Mouse (Mus musculus) CH12.LX (cell line): ENCODE measurements around the gene Cd5. TPM values are rescaled to one million over a fixed set of nuclear protein-coding genes. Genes with fewer than 3 reads are reported as not detected.

Experiments used
- DNase-seq: peaks from one replicate; pipeline ENCODE4 v3.0.0-alpha.2; 2013; ENCODE audit errors: extremely low read depth
- H3K27ac ChIP-seq: 2 replicates; pipeline ENCODE4 v1.5.1; 2012; ENCODE audit warnings: low read depth, mild to moderate bottlenecking, control low read depth, moderate library complexity; ENCODE audit not compliant: insufficient read depth
- H3K27me3 ChIP-seq: replicated peaks from 2 replicates; pipeline ENCODE3; 2012; ENCODE audit warnings: inconsistent platforms
- H3K36me3 ChIP-seq, 2 experiments: replicated peaks in 1 of 2; 2 replicates each; pipeline versions ENCODE3 to v1.6.1; 2012; ENCODE audit warnings: inconsistent platforms in 1 of 2, low read length in 1 of 2, mild to moderate bottlenecking in 1 of 2, mixed read lengths in 1 of 2, moderate library complexity in 1 of 2; ENCODE audit not compliant: control insufficient read depth in 1 of 2, insufficient read depth in 1 of 2
- H3K4me1 ChIP-seq, 2 experiments: 2 replicates each; pipeline ENCODE4 v1.6.1; 2012; ENCODE audit warnings: inconsistent platforms in 1 of 2, moderate library complexity in 1 of 2; ENCODE audit not compliant: insufficient read depth in 2 of 2, control insufficient read depth in 1 of 2
- H3K4me2 ChIP-seq: 2 replicates; pipeline ENCODE4 v1.6.1; 2012; ENCODE audit warnings: low read depth, mild to moderate bottlenecking, control low read depth; ENCODE audit not compliant: poor library complexity, insufficient read depth, severe bottlenecking
- H3K4me3 ChIP-seq, 3 experiments: fragments of 150-350 bp in 1 of 3; sonication (generic) in 1 of 3; replicated peaks in 1 of 3; 2 replicates each; pipeline versions ENCODE3 to v1.5.1; 2011 to 2012; ENCODE audit warnings: low read depth in 2 of 3, low read length in 2 of 3, mild to moderate bottlenecking in 2 of 3, moderate library complexity in 2 of 3, control low read depth in 1 of 3, improper control_type of control experiment in 1 of 3, inconsistent platforms in 1 of 3, mixed read lengths in 1 of 3; ENCODE audit not compliant: poor library complexity in 1 of 3
- H3K79me2 ChIP-seq: replicated peaks from 2 replicates; pipeline ENCODE4 v1.6.1; 2012; ENCODE audit warnings: mild to moderate bottlenecking, moderate library complexity; ENCODE audit not compliant: control insufficient read depth, poor library complexity, insufficient read depth, severe bottlenecking; ENCODE audit errors: extremely low read depth
- H3K9ac ChIP-seq: 2 replicates; pipeline ENCODE4 v1.6.1; 2012; ENCODE audit warnings: low read depth, mild to moderate bottlenecking, control low read depth, moderate library complexity; ENCODE audit not compliant: insufficient read depth
- H3K9me3 ChIP-seq: replicated peaks from 2 replicates; pipeline ENCODE3; 2012; ENCODE audit warnings: low read length, inconsistent platforms, mixed read lengths
- HCFC1 ChIP-seq: IDR thresholded peaks from 2 replicates; pipeline ENCODE4 v1.6.1; 2012; ENCODE audit warnings: low read depth, mild to moderate bottlenecking, inconsistent platforms, low read length, improper control_type of control experiment
- KAT2A ChIP-seq: IDR thresholded peaks from 2 replicates; pipeline ENCODE4 v1.6.1; 2012; ENCODE audit warnings: low read length, improper control_type of control experiment, inconsistent platforms; ENCODE audit not compliant: insufficient replicate concordance
- MAX ChIP-seq: IDR thresholded peaks from 2 replicates; pipeline ENCODE4 v1.6.1; 2011; ENCODE audit warnings: low read length, improper control_type of control experiment
- PAX5 ChIP-seq: IDR thresholded peaks from 2 replicates; pipeline ENCODE4 v1.6.1; 2012; ENCODE audit warnings: low read length, inconsistent platforms, mixed read lengths
- POLR2A ChIP-seq: IDR thresholded peaks from 2 replicates; pipeline ENCODE4 v1.6.1; 2011; ENCODE audit warnings: low read depth, mild to moderate bottlenecking, improper control_type of control experiment, low read length
- RAD21 ChIP-seq: IDR thresholded peaks from 2 replicates; pipeline ENCODE4 v1.6.1; 2011; ENCODE audit warnings: low read depth, mild to moderate bottlenecking, low read length, improper control_type of control experiment, moderate library complexity
- SIN3A ChIP-seq: IDR thresholded peaks from 2 replicates; pipeline ENCODE4 v1.6.1; 2012; ENCODE audit warnings: low read length, improper control_type of control experiment, inconsistent platforms
- TBP ChIP-seq: conservative IDR thresholded peaks from 2 replicates; pipeline ENCODE4 v1.6.1; 2011; ENCODE audit warnings: low read depth, low read length, improper control_type of control experiment
- TCF12 ChIP-seq: IDR thresholded peaks from 2 replicates; pipeline ENCODE4 v1.6.1; 2014; ENCODE audit warnings: low read depth, mild to moderate bottlenecking, inconsistent platforms, low read length, improper control_type of control experiment
- UBTF ChIP-seq: IDR thresholded peaks from 2 replicates; pipeline ENCODE4 v1.6.1; 2012; ENCODE audit warnings: low read depth, mild to moderate bottlenecking, inconsistent platforms, low read length, improper control_type of control experiment, moderate library complexity
- USF2 ChIP-seq: conservative IDR thresholded peaks from 2 replicates; pipeline ENCODE4 v1.6.1; 2011; ENCODE audit warnings: low read depth, low read length, improper control_type of control experiment
- ZMIZ1 ChIP-seq: IDR thresholded peaks from 2 replicates; pipeline ENCODE4 v1.6.1; 2012; ENCODE audit warnings: low read depth, mild to moderate bottlenecking, inconsistent platforms, low read length, improper control_type of control experiment
- ZNF384 ChIP-seq: IDR thresholded peaks from 2 replicates; pipeline ENCODE4 v1.6.1; 2012; ENCODE audit warnings: low read depth, low read length, improper control_type of control experiment, inconsistent platforms
- dilution Hi-C: fragments of 300-500 bp; cut with MboI; formaldehyde crosslinking; loops from 2 replicates; pipeline ENCODE4 v1.14.3; 2020; ENCODE audit warnings: low sequenced_read_pairs; ENCODE audit not compliant: extremely low pct_unique_long_range_greater_than_20kb, extremely low pct_ligation_motif_present
- in situ Hi-C: fragments of 300-500 bp; cut with MboI; formaldehyde crosslinking; loops from 3 replicates; pipeline ENCODE4 v1.14.3; 2019; ENCODE audit warnings: low sequenced_read_pairs, low pct_ligation_motif_present, low pct_unique_long_range_greater_than_20kb, mixed read lengths
- polyA plus RNA-seq: library from polyadenylated mRNA; unstranded; fragments of >175 nt; gene quantifications from 2 replicates; pipeline ENCODE4 v1.2.1, GENCODE M21; 2012; ENCODE audit warnings: low read depth; ENCODE audit not compliant: insufficient read length
- total RNA-seq, 2 experiments: library from RNA; depleted of rRNA; stranded (reverse); fragments of 300-350 nt in 1 of 2; fragments of >200 nt in 1 of 2; gene quantifications; 2 replicates each; pipeline ENCODE4 v1.2.3; 2012 to 2014

The Cd5 gene
- total and polyA plus RNA-seq, 3 experiments: 8.7 to 51.4 (median 17.7) TPM

DNA sequence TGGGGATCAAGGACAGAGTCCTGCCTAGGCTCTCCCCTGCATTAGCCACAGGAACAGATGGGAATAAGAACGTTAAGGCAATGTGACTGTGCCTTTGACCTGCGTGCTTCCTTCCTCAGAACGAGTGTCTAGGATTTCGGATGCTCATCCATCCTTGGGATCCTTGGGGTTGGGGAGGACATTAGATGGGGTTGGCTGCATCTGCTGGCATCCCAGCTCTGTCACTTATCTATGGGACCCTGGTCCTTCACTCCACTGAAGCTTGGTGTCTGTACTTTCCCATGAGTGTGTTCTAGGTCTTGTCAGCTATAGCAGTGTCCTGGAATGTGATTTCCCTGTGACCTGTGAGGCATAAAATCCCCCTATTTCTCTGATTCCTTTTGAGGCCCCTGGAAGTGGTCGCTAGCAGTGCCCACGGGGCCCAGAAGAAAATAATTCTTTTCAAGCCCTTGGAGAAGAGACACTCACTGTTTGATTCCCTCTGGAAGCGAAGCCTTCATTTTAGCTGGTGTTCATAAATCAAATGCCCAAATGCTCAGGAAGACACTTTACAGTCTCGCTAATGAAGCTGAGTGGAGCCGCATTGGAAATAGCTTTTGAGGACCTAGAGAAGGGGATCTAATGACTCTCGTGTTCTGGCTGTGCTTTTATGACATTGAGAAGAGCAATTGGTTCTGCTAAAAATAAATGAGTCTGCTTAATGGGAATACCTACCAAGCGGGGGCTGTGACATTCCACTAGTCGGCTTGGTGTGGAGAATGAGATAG lies 30.8 kb upstream of the Cd5 start:
- H3K27ac ChIP-seq: no peak overlapping the region
- H3K4me1 ChIP-seq: peaks cover under 1 to 44% of the 10 kb centered on the region in 2 experiments; a peak in 3 of 4 replicates
- no peak overlapping the region for H3K4me2 ChIP-seq
- TF ChIP-seq TBP (no peak), HCFC1 (no peak), ZNF384 (no peak)
- DNase-seq: no peak
- no peaks in the 10 kb centered on the region for H3K27me3 ChIP-seq
- no peak overlapping the region for H3K9ac ChIP-seq
- no peak overlapping the region for H3K4me3 ChIP-seq
- in situ Hi-C loops (no loop called here), dilution Hi-C loops (no loop called here)
- peaks cover 4 to 70% of the 10 kb centered on the region in 2 experiments for H3K36me3 ChIP-seq
- H3K79me2 ChIP-seq: no peaks in the 10 kb centered on the region; the same call in 1 of the 2 replicates
- H3K9me3 ChIP-seq: no peaks in the 10 kb centered on the region

DNA sequence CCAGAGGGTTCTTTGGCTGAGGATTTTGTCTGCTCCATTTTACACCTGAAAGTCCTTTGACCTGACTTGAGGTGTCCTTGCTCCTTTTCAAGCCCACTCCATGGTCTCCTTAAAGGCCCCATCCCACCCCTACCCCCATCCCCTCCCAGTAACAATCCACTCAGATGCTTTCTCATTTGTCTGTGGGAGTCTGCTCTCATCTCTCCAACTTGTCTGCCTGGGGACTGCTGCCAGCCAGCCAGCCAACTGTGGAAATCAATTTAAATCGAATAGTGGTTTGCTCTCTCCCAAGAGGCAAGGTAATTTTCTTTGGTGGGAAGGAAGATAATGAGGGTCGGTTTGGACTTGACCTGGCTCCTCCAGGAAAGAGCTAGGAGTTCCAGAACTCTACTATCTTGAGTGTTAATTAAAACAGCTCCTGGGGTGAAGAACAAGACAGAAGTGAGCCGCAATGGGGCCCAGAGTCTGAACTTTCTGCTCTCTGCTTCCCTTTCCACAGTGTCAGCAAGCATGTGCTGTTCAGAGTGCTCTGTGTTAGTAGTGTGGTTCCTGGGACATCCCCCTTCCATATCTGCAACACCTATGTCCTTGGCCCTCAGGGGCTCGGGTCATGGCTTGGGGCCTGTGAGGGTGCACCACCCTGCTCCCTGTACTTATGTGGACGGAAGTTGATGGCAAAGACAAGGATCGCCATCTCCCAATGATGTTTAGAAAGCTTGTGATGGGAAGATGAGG lies 30.1 kb upstream of the Cd5 start:
- H3K79me2 ChIP-seq: no peaks in the 10 kb centered on the region
- no peak for TF ChIP-seq ZMIZ1
- no peak overlapping the region for H3K4me3 ChIP-seq
- H3K36me3 ChIP-seq: peaks cover 4 to 64% of the 10 kb centered on the region in 2 experiments
- H3K4me1 ChIP-seq: peaks cover 4 to 51% of the 10 kb centered on the region in 2 experiments; a peak in 3 of 4 replicates
- H3K27ac ChIP-seq: no peak overlapping the region
- no peaks in the 10 kb centered on the region for H3K27me3 ChIP-seq
- no peak overlapping the region for H3K9ac ChIP-seq
- H3K4me2 ChIP-seq: no peak overlapping the region
- DNase-seq: no peak
- H3K9me3 ChIP-seq: no peaks in the 10 kb centered on the region
- dilution Hi-C loops: no loop called here
- in situ Hi-C loops: no loop called here

DNA sequence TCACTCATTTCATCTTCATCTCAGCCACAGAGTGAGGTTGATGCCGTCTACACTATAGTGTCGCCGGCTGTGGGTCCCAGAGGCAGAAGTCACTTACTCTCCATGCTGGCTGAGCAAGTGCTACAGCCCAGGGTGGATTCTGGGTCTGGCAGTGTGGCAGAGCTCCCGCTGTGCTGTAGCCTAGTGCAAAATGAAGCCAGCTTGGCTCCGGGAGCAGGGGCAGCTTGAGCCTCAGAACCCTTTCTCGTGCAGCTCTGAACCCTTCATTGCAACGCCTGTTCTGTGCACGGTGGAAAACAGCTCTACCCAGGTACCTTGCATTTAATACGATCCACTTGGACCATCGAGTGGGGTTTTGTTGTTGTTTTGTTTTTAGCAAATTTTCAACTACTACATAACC lies 28.8 kb upstream of the Cd5 start:
- H3K27me3 ChIP-seq: no peaks in the 10 kb centered on the region
- no peak overlapping the region for H3K4me3 ChIP-seq
- no peak overlapping the region for H3K9ac ChIP-seq
- in situ Hi-C loops (no loop called here), dilution Hi-C loops (no loop called here)
- H3K9me3 ChIP-seq: no peaks in the 10 kb centered on the region
- TF ChIP-seq PAX5 (no peak), TCF12 (no peak), POLR2A (no peak), RAD21 (no peak), USF2 (no peak), KAT2A (no peak), SIN3A (no peak), UBTF (no peak), MAX (no peak)
- TF ChIP-seq, all 38 proteins: peak for 0
- H3K36me3 ChIP-seq: peaks cover 0 to 58% of the 10 kb centered on the region in 2 experiments
- H3K27ac ChIP-seq: no peak overlapping the region
- H3K79me2 ChIP-seq: no peaks in the 10 kb centered on the region
- no peak overlapping the region for H3K4me2 ChIP-seq
- peaks cover 9 to 61% of the 10 kb centered on the region in 2 experiments for H3K4me1 ChIP-seq
- no peak for DNase-seq
